Mouse (Mus musculus): ENCODE data around the gene Nudc.

DNA sequence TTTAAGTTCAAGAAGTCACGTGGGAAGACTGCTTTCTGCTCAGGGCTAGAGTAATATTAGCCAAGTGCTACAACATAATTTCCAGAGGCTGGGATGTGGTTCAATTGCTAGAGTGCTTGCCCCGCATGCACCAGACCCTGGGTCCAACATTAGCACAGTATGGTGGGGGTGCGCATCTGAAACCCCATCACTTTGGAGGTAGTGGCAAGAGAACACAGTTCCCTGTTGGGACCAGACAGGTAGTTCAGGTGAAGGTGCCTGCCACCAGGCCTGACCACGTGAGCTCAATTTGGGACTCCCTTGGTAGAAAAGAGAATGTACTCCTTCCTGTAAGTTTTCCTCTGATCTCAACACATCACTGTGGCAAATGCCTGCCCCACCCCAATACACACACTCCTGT is 50.9 kb downstream of the Nudc start:
- TF ChIP-seq EP300 (IDR thresholded peaks at IDR 0.05; ENCODE audit: low read depth) (no peak), CTCF (IDR thresholded peaks at IDR 0.05; ENCODE audit: low read depth) (no peak)
